Mouse (Mus musculus) urinary bladder, adult 18-20 months (tissue): Measurements from ENCODE around the gene Tssk1.

Experiments used
- DNase-seq, 2 experiments: peaks; one replicate each; pipeline ENCODE4 v3.0.0; 2022; ENCODE audit warnings: low spot score in 2 of 2, mixed read lengths in 2 of 2

Gene Tssk1

GRCm38 (mm10) chr16:17945081-17945831 lies 51.2 kb downstream of the Tssk1 start:
- no peak for DNase-seq
